In the genomic region with DNA sequence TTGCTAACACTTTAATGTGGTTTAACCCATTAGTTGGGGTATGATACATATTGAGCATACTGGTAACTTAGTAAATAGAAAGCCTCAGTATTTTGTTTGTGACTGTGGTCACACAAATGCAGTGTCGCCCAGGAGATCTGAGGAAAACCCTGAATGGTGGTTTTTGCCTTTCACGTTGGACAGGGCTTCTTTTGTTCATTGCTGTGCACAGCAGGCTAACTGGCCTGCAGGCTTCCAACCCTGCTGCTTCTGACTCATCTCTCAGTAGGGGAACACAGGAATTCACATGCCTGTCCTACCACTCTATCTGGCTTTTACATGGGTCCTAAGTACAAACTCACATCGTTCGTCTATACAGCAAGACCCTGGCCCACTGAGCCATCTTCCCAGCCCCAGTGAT, we compare ENCODE assay signal across 23 mouse cellular contexts. TPM values are rescaled to one million over a fixed set of nuclear protein-coding genes. Genes with fewer than 3 reads are reported as not detected.
DNase-seq lines count a peak whose midpoint lies in the region; ATAC-seq and TF ChIP-seq lines count a peak whose summit lies in the region.
"Had no signal": no experiment of that assay in that cellular context is flagged by ENCODE, and none has a peak within 500 bp of the region (broad histone marks: within the 10 kb centered on the region; RNA-seq: fewer than 3 reads in every experiment).

No protein-coding gene starts in this region.

- no peak for TF ChIP-seq CTCF in layer of hippocampus, adult 2 months (conservative IDR thresholded peaks at IDR 0.05)
- TF ChIP-seq CTCF in liver, postnatal 0 days (IDR thresholded peaks at IDR 0.05; ENCODE audit: low read depth): no peak

- no peak overlapping the region for H3K4me3 ChIP-seq in layer of hippocampus, adult 2 months
- no peak overlapping the region for H3K4me3 ChIP-seq in liver, postnatal 0 days (ENCODE audit: low read depth, low read length)
- H3K4me3 ChIP-seq: embryonic facial prominence, embryonic 13.5 days; forebrain, embryonic 13.5 days; hindbrain, embryonic 12.5 days had no signal

- peak overlapping the region; percentile 67 for H3K27ac ChIP-seq in layer of hippocampus, adult 2 months
- no peak overlapping the region for H3K27ac ChIP-seq in liver, postnatal 0 days (ENCODE audit: low read depth)
- H3K27ac ChIP-seq: embryonic facial prominence, embryonic 13.5 days; forebrain, embryonic 13.5 days; hindbrain, embryonic 12.5 days had no signal

- H3K36me3 ChIP-seq in liver, postnatal 0 days (replicated peaks; ENCODE audit: insufficient read depth, low read length): peaks cover 35% of the 10 kb centered on the region

- ATAC-seq in liver, postnatal 0 days: no peak
- ATAC-seq: CD4-positive, CD25-positive, alpha-beta regulatory T cell, adult 4 months; forebrain, embryonic 13.5 days; forebrain, postnatal 0 days; hindbrain, embryonic 16.5 days; inflammation-experienced regulatory T-cells, adult 6 months; intestine, postnatal 0 days had no signal

- WGBS in liver, postnatal 0 days (ENCODE audit: insufficient replicate concordance): 73% methylated on average over 4 of the region's 4 CpGs

- no peaks in the 10 kb centered on the region for H3K27me3 ChIP-seq in liver, postnatal 0 days (ENCODE audit: insufficient read depth, low read length)
- H3K27me3 ChIP-seq: embryonic facial prominence, embryonic 13.5 days; forebrain, embryonic 13.5 days; hindbrain, embryonic 12.5 days had no signal

- no peak for DNase-seq in layer of hippocampus, adult 2 months (ENCODE audit: low spot score in 2 of 2)
- DNase-seq in layer of hippocampus, postnatal 14 days (ENCODE audit: low spot score in 2 of 2): no peak
- DNase-seq in 3134 (ENCODE audit: extremely low read depth, insufficient read length, low spot score): peak; percentile 13
- peak; percentile 88 for DNase-seq in Muller cell, postnatal 12 days (ENCODE audit: inconsistent ontology term)
- peak; percentile 63 for DNase-seq in brain, adult 2 months (ENCODE audit: low read depth, low spot score)
- no peak for DNase-seq in liver, postnatal 0 days
- DNase-seq in liver: no peak
- DNase-seq: adrenal gland, adult 8-10 months; B cell, adult 2 months; cerebellum, adult 8-10 months; cerebellum, postnatal 14 days; forebrain, postnatal 0 days; gastrocnemius, postnatal 25 days; heart, postnatal 10 days; heart, postnatal 4 days had no signal

- no peaks in the 10 kb centered on the region for H3K4me1 ChIP-seq in liver, postnatal 0 days (ENCODE audit: insufficient read depth)
- H3K4me1 ChIP-seq: embryonic facial prominence, embryonic 13.5 days; forebrain, embryonic 13.5 days; hindbrain, embryonic 12.5 days had no signal

- no peak overlapping the region for H3K9ac ChIP-seq in liver, postnatal 0 days (replicated peaks)
- H3K9ac ChIP-seq: embryonic facial prominence, embryonic 13.5 days; forebrain, embryonic 13.5 days; forebrain, postnatal 0 days; hindbrain, embryonic 12.5 days had no signal

- no peak overlapping the region for H3K4me2 ChIP-seq in liver, postnatal 0 days (ENCODE audit: low read depth, low read length)
- H3K4me2 ChIP-seq: embryonic facial prominence, embryonic 13.5 days; forebrain, embryonic 13.5 days; hindbrain, embryonic 12.5 days had no signal

- H3K9me3 ChIP-seq in liver, postnatal 0 days (ENCODE audit: low read length): no peaks in the 10 kb centered on the region
- H3K9me3 ChIP-seq: embryonic facial prominence, embryonic 13.5 days; forebrain, embryonic 13.5 days; G1E; hindbrain, embryonic 12.5 days had no signal

- TF ChIP-seq EP300 in liver, postnatal 0 days (IDR thresholded peaks at IDR 0.05; ENCODE audit: low read depth): no peak

RNA-seq across cellular contexts. Expression of gene Mtmr10, which starts 34.2 kb away (rescaled TPM):
- 10 to 100 TPM; 14.9 to 18.7 TPM for total RNA-seq in layer of hippocampus, adult 2 months (2021)
- 10 to 100 TPM; 16.1 to 18.1 TPM for total RNA-seq in layer of hippocampus, postnatal 14 days (2021)
- polyA plus RNA-seq in liver, postnatal 0 days (2015; fragmentation: Nextera tagmentation; extraction: Ambion mirVana): 5.2 and 6.9 TPM in 2 replicates

RNA-seq across cellular contexts. Expression of gene Fan1, which starts 52.2 kb away (rescaled TPM):
- 10 to 100 TPM; 13.3 to 14.0 TPM for total RNA-seq in layer of hippocampus, adult 2 months (2021)
- 10 to 100 TPM; 10.4 to 12.1 TPM for total RNA-seq in layer of hippocampus, postnatal 14 days (2021)
- polyA plus RNA-seq in liver, postnatal 0 days (2015; fragmentation: Nextera tagmentation; extraction: Ambion mirVana): 1.5 and 1.6 TPM in 2 replicates

Comparison
In these comparisons a context has a peak if more than half of its experiments do, and no peak if none do; other contexts are left out.
1. DNase-seq: peak in 3134 (single experiment), Muller cell, postnatal 12 days (single experiment) and brain, adult 2 months (single experiment); none in layer of hippocampus, adult 2 months (0 of 2), layer of hippocampus, postnatal 14 days (0 of 2), liver, postnatal 0 days (single experiment) and liver (single experiment).